Mouse (Mus musculus): ENCODE data around the gene Plcb1. TPM values are rescaled to one million over a fixed set of nuclear protein-coding genes. Genes with fewer than 3 reads are reported as not detected.
A peak's percentile ranks its signal among the peaks of the same experiment; 100 is the strongest.

Plcb1 gene
- 6.0 and 6.2 TPM in 2 replicates for polyA plus RNA-seq (2012; rRNA removed)

DNA sequence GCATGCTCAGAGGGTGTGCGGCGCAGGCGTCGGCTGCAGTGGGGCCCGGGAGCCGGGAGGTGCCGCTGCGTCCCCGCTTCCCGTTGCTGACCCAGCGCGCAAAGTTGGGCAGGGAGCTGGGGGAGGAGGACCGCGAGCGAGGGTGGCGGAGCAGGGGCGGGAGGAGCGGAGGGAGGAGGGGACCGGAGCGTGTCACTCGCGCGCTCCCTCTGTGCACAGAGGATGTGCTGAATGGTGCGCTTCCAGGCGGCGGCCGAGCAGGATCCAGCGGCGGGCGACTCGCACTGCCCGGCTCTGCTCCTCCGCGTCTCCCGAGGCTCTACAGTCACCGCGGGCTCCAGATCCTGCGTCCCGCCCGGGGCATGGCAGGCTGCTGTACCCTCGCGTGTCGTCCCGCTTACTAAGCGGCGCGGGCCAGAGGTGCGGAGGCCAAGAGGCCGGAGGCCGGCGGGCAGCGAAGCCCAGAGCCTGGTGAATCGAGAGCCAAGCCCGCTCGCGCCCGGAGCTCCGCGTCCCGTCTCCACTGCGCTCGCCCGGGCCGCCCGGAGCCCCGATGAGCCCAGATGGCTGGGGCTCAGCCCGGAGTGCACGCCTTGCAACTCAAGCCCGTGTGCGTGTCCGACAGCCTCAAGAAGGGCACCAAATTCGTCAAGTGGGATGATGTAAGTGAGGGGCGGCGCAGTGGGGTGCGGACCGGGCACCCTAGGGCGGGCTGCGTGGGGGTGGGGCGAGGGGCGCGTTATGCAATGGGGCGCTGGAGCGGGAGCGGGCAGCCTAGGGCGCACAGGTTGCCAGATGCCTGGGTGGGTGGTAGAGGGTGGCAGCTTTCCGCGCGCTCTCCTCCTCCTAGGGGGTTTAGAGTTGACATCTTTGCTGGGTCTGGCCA lies at the start of gene Plcb1:
TSS of gene Plcb1 (plus strand) at position 98 of the 886 bp plus-strand sequence.
- peak; percentile 30 for TF ChIP-seq CTCF (IDR thresholded peaks at IDR 0.05; ENCODE audit: insufficient read depth, low read length)
- TF ChIP-seq POLR2A (IDR thresholded peaks at IDR 0.05; ENCODE audit: borderline replicate concordance, extremely low read depth, low read depth, low read length), result peak; percentile 72; the same call in 1 of the 2 replicates
- peak within 1 kb of the TSS; percentile 72 for H3K4me3 ChIP-seq (replicated peaks; ENCODE audit: extremely low read depth, low read depth, low read length)
- peak; percentile 78 for DNase-seq
- WGBS, result 1% methylated on average over 87 of the region's 88 CpGs
- H3K4me1 ChIP-seq (ENCODE audit: control insufficient read depth, insufficient read depth, low read length), result peaks cover 4% of the 10 kb centered on the region

DNA sequence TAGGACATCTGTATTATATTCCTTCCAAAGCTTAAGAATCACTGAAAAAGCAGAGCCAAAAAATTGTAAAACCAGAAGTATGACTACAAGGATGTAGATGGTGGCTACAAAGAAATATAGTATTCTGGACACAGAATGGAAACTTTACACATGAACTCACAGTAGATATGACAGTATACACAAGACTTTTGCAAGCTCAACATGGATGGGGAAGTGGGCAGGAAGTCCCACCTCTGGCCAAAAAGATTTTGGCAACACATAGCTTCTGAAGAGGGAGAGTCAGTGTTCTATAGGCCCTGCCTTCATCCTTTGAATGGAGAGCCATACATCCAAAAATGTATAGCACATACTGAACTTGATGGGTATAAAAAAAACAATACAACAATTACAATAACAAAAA lies 30.3 kb upstream of the Plcb1 start:
- Histone ChIP-seq H3K4me3 (replicated peaks; ENCODE audit: extremely low read depth, low read depth, low read length) (no peak overlapping the region), H3K4me1 (ENCODE audit: control insufficient read depth, insufficient read depth, low read length) (no peaks in the 10 kb centered on the region)
- no peak for DNase-seq
- TF ChIP-seq CTCF (IDR thresholded peaks at IDR 0.05; ENCODE audit: insufficient read depth, low read length) (no peak), POLR2A (IDR thresholded peaks at IDR 0.05; ENCODE audit: borderline replicate concordance, extremely low read depth, low read depth, low read length) (no peak)

DNA sequence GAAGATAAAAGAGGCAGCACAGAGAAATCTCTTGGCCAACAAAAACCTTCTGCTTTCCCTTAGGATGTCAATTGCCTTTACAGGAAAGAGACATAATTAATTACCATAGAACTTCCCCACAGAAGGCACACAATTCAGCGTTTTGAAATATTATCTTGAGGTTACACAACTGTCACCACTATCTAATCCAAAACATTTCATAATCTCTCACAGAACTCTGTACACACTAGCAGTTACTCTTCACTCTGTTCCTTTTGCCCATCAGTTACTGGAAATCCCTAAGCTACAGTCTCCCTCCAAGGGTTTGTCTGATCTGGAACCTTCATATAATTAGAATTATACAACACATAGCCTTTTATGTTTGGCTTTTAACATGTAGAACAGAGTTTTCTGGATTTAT lies 29.8 kb upstream of the Plcb1 start:
- Histone ChIP-seq H3K4me1 (ENCODE audit: control insufficient read depth, insufficient read depth, low read length) (no peaks in the 10 kb centered on the region), H3K4me3 (replicated peaks; ENCODE audit: extremely low read depth, low read depth, low read length) (no peak overlapping the region)
- TF ChIP-seq CTCF (IDR thresholded peaks at IDR 0.05; ENCODE audit: insufficient read depth, low read length) (no peak), POLR2A (IDR thresholded peaks at IDR 0.05; ENCODE audit: borderline replicate concordance, extremely low read depth, low read depth, low read length) (no peak)
- WGBS, result 17% methylated on average over 1 of the region's 1 CpGs
- DNase-seq, result no peak

DNA sequence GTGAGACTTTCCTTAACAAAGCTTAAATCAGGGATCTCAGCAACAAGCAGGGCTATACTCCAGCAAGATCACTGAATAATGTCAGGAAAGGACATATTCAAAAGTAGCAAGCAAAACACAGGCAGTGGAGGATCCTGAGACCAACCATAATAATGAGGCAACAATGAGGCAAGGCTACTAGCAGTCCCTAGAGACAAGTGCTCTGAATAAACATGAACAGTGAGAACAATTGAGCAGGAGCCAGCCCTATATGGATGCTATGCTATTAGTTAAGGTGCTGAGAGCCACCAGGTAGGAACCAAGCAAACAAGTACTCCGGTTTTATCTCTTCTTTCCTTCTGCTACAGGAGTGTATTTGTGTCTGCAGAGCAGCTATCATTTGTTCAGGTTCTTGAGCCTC lies 24.8 kb upstream of the Plcb1 start:
- no peak overlapping the region for H3K4me3 ChIP-seq (replicated peaks; ENCODE audit: extremely low read depth, low read depth, low read length)
- H3K4me1 ChIP-seq (ENCODE audit: control insufficient read depth, insufficient read depth, low read length), result no peaks in the 10 kb centered on the region
- WGBS, result 70% methylated on average over 1 of the region's 1 CpGs
- DNase-seq, result no peak
- no peak for TF ChIP-seq POLR2A (IDR thresholded peaks at IDR 0.05; ENCODE audit: borderline replicate concordance, extremely low read depth, low read depth, low read length)
- TF ChIP-seq CTCF (IDR thresholded peaks at IDR 0.05; ENCODE audit: insufficient read depth, low read length), result no peak

DNA sequence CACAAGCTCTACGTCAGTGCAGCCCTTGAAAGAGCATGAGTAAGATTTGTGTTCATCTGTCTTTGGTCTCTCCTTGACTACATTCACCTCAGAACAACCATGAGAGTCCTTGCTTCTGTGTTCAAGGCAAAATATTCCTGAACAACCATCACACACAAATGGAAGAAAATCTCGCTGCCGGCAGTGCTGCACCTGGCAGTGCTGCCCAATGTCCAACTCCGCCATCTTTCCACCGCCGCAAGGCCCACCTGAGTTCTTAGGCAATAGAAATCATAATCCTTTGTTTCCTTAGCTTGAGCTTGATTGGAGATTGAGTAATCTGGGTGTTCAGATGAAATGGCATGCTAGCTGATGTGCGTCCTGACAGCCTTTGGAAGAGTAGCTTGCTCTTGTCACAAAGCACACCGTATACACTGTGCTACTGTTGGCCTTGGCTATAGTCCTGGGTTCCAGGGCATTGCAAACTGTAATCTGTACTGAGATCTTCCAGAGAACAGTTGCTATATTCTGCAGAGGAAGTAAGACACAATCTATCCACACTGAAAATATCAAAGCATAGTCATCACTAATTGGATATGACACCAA lies 22.4 kb upstream of the Plcb1 start:
- Histone ChIP-seq H3K4me1 (ENCODE audit: control insufficient read depth, insufficient read depth, low read length) (no peaks in the 10 kb centered on the region), H3K4me3 (replicated peaks; ENCODE audit: extremely low read depth, low read depth, low read length) (no peak overlapping the region)
- 94% methylated on average over 8 of the region's 8 CpGs for WGBS
- TF ChIP-seq CTCF (IDR thresholded peaks at IDR 0.05; ENCODE audit: insufficient read depth, low read length) (no peak), POLR2A (IDR thresholded peaks at IDR 0.05; ENCODE audit: borderline replicate concordance, extremely low read depth, low read depth, low read length) (no peak)
- DNase-seq, result no peak

DNA sequence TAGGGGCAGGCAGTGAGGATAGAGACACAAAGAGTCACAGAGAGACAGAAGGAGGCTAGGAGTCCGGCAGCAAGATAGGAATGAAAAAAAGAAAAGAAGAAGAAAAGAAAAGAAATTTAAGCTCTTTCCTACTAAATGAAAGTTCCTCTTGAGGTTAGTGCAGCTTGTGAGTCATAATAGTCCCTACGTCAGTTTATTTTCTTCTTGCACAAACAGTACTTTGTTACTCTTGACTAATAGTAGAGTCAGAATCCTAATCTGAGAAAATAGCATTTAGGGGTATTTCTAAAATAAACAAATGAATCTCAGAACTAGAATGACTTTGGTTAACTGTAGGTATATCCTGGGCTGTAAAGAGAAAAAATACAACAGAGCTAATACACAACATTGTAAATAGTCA lies 21.4 kb upstream of the Plcb1 start:
- Histone ChIP-seq H3K4me3 (replicated peaks; ENCODE audit: extremely low read depth, low read depth, low read length) (no peak overlapping the region), H3K4me1 (ENCODE audit: control insufficient read depth, insufficient read depth, low read length) (no peaks in the 10 kb centered on the region)
- TF ChIP-seq POLR2A (IDR thresholded peaks at IDR 0.05; ENCODE audit: borderline replicate concordance, extremely low read depth, low read depth, low read length) (no peak), CTCF (IDR thresholded peaks at IDR 0.05; ENCODE audit: insufficient read depth, low read length) (no peak)
- WGBS, result 77% methylated on average over 2 of the region's 2 CpGs
- DNase-seq, result no peak

DNA sequence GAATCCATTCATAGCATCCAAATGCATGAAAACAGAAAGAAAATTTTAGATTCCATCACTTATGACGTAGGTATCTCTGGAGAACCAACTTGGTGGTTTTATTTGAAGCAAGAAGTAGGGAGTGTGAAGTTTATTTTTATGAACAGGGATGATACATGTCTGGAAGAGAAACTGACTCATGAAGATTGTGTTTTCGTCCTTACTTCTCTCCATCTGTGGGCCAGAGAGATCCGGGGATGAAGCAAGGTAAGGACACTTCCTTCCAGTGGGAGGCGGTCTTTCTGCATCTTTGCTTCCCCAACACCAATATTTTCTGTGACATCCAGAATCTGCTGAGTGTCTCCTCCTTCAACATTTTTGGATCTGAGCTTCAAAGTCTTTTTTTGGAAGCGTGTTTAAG lies 6.0 kb upstream of the Plcb1 start:
- H3K4me1 ChIP-seq (ENCODE audit: control insufficient read depth, insufficient read depth, low read length), result no peaks in the 10 kb centered on the region
- 75% methylated on average over 5 of the region's 5 CpGs for WGBS
- H3K4me3 ChIP-seq (replicated peaks; ENCODE audit: extremely low read depth, low read depth, low read length), result no peak overlapping the region
- TF ChIP-seq POLR2A (IDR thresholded peaks at IDR 0.05; ENCODE audit: borderline replicate concordance, extremely low read depth, low read depth, low read length) (no peak), CTCF (IDR thresholded peaks at IDR 0.05; ENCODE audit: insufficient read depth, low read length) (0 out of 2 replicates have a peak, but pooled peaks have one; percentile 10)
- no peak for DNase-seq

DNA sequence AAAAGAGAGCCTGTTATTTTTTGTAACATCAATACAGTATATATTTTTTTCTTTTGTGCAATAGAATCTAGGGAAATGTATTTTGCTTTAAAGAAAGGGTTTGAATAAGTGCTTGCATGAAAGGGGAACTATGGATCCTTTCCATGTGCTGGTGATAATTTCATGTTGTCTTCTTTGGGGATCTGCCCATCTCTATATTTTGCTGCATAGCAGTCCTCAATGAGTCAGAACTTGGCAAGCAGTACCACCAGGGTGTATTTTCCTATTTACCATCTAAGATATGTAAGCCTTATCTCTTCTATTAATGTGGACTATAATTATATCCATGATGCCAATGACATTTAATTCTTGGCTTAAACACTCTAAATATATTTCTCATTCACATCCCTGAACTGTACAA lies 5.6 kb upstream of the Plcb1 start:
- Histone ChIP-seq H3K4me1 (ENCODE audit: control insufficient read depth, insufficient read depth, low read length) (no peaks in the 10 kb centered on the region), H3K4me3 (replicated peaks; ENCODE audit: extremely low read depth, low read depth, low read length) (no peak overlapping the region)
- DNase-seq, result no peak
- no peak for TF ChIP-seq CTCF (IDR thresholded peaks at IDR 0.05; ENCODE audit: insufficient read depth, low read length)
- no peak for TF ChIP-seq POLR2A (IDR thresholded peaks at IDR 0.05; ENCODE audit: borderline replicate concordance, extremely low read depth, low read depth, low read length)

DNA sequence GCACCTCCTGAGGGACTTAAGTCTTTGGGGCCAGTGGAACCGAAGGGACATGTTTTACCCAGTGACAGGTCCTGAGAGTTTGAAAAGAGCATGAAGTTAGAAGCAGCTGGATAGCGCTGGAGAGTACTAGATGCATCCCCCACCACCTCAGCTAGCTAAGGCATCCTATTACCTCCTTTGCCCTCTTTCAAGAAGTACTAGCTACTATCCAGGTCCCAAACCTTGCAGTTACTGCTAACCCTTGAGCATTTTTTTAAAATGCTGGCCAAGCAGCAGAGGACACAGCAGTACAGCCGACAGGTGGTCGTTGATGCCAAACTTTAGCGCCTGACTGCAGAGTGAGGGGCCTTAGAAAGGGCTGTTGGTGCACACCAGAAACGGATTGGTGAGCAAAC lies 986 bp downstream of the Plcb1 start:
- H3K4me3 ChIP-seq (replicated peaks; ENCODE audit: extremely low read depth, low read depth, low read length), result peak overlapping the region; percentile 72
- TF ChIP-seq POLR2A (IDR thresholded peaks at IDR 0.05; ENCODE audit: borderline replicate concordance, extremely low read depth, low read depth, low read length) (no peak), CTCF (IDR thresholded peaks at IDR 0.05; ENCODE audit: insufficient read depth, low read length) (no peak)
- DNase-seq, result no peak
- peaks cover 4% of the 10 kb centered on the region for H3K4me1 ChIP-seq (ENCODE audit: control insufficient read depth, insufficient read depth, low read length)
- 8% methylated on average over 6 of the region's 6 CpGs for WGBS

All from lung, adult 2 months (tissue).